Mouse (Mus musculus): ENCODE results near the gene Emd. TPM values are rescaled to one million over a fixed set of nuclear protein-coding genes. Genes with fewer than 3 reads are reported as not detected.

The Emd gene
- polyA plus RNA-seq, 1 experiment from 2014 or later = 25.6 TPM

GRCm38 (mm10) chrX:74245107-74245506 lies 9.4 kb upstream of the Emd start:
- 32% methylated on average over 1 of the region's 1 CpGs for WGBS
- H3K4me2 ChIP-seq (replicated peaks; ENCODE audit: low read depth, low read length) = peak overlapping the region; percentile 56
- no peaks in the 10 kb centered on the region; the same call in 1 of the 2 replicates for H3K27me3 ChIP-seq (ENCODE audit: insufficient read depth, low read length)
- H3K9ac ChIP-seq (replicated peaks; ENCODE audit: low read length) = peak overlapping the region; percentile 78
- no peak for ATAC-seq (ENCODE audit: low FRiP score, low TSS enrichment)
- H3K9me3 ChIP-seq (ENCODE audit: low read length) = no peaks in the 10 kb centered on the region
- peak overlapping the region; percentile 85 for H3K27ac ChIP-seq (ENCODE audit: low read length)
- H3K36me3 ChIP-seq (ENCODE audit: insufficient read depth, low read length) = peaks cover 26% of the 10 kb centered on the region
- H3K4me3 ChIP-seq (ENCODE audit: low read length) = peak overlapping the region; percentile 60
- H3K4me1 ChIP-seq (ENCODE audit: insufficient read depth, low read length) = peaks cover 8% of the 10 kb centered on the region

GRCm38 (mm10) chrX:74245687-74246086 lies 8.8 kb upstream of the Emd start:
- peak overlapping the region; percentile 78 for H3K9ac ChIP-seq (replicated peaks; ENCODE audit: low read length)
- H3K4me3 ChIP-seq (ENCODE audit: low read length) = peak overlapping the region; percentile 60
- H3K4me2 ChIP-seq (replicated peaks; ENCODE audit: low read depth, low read length) = peak overlapping the region; percentile 56
- ATAC-seq (ENCODE audit: low FRiP score, low TSS enrichment) = peak; percentile 52
- H3K27ac ChIP-seq (ENCODE audit: low read length) = peak overlapping the region; percentile 85
- 25% methylated on average over 21 of the region's 21 CpGs for WGBS
- peaks cover 8% of the 10 kb centered on the region for H3K4me1 ChIP-seq (ENCODE audit: insufficient read depth, low read length)
- H3K9me3 ChIP-seq (ENCODE audit: low read length) = no peaks in the 10 kb centered on the region
- H3K36me3 ChIP-seq (ENCODE audit: insufficient read depth, low read length) = peaks cover 21% of the 10 kb centered on the region
- H3K27me3 ChIP-seq (ENCODE audit: insufficient read depth, low read length) = no peaks in the 10 kb centered on the region; the same call in 1 of the 2 replicates

- Histone ChIP-seq H3K4me1 (ENCODE audit: insufficient read depth, low read length) (peaks cover 8% of the 10 kb centered on the region), H3K4me3 (ENCODE audit: low read length) (peak overlapping the region; percentile 60), H3K4me2 (replicated peaks; ENCODE audit: low read depth, low read length) (peak overlapping the region; percentile 56), H3K9me3 (ENCODE audit: low read length) (no peaks in the 10 kb centered on the region), H3K27ac (ENCODE audit: low read length) (peak overlapping the region; percentile 92), H3K9ac (replicated peaks; ENCODE audit: low read length) (peak overlapping the region; percentile 78), H3K27me3 (ENCODE audit: insufficient read depth, low read length) (no peaks in the 10 kb centered on the region; the same call in 1 of the 2 replicates), H3K36me3 (ENCODE audit: insufficient read depth, low read length) (peaks cover 16% of the 10 kb centered on the region)
- ATAC-seq (ENCODE audit: low FRiP score, low TSS enrichment) = peak; percentile 88
- 18% methylated on average over 34 of the region's 38 CpGs for WGBS
These were observed 8.2 kb upstream of the Emd start for GRCm38 (mm10) chrX:74246213-74246681.

GRCm38 (mm10) chrX:74246693-74247092 lies 7.8 kb upstream of the Emd start:
- no peaks in the 10 kb centered on the region; the same call in 1 of the 2 replicates for H3K27me3 ChIP-seq (ENCODE audit: insufficient read depth, low read length)
- H3K9ac ChIP-seq (replicated peaks; ENCODE audit: low read length) = peak overlapping the region; percentile 58
- H3K4me3 ChIP-seq (ENCODE audit: low read length) = peak overlapping the region; percentile 60
- peak overlapping the region; percentile 51 for H3K4me2 ChIP-seq (replicated peaks; ENCODE audit: low read depth, low read length)
- peak overlapping the region; percentile 92 for H3K27ac ChIP-seq (ENCODE audit: low read length)
- no peaks in the 10 kb centered on the region for H3K9me3 ChIP-seq (ENCODE audit: low read length)
- H3K4me1 ChIP-seq (ENCODE audit: insufficient read depth, low read length) = peaks cover 8% of the 10 kb centered on the region
- ATAC-seq (ENCODE audit: low FRiP score, low TSS enrichment) = peak; percentile 50
- peaks cover 11% of the 10 kb centered on the region for H3K36me3 ChIP-seq (ENCODE audit: insufficient read depth, low read length)
- WGBS = 27% methylated on average over 13 of the region's 15 CpGs

GRCm38 (mm10) chrX:74248651-74249050 lies 5.8 kb upstream of the Emd start:
- WGBS = 17% methylated on average over 3 of the region's 3 CpGs
- ATAC-seq (ENCODE audit: low FRiP score, low TSS enrichment) = peak; percentile 39
- H3K27me3 ChIP-seq (ENCODE audit: insufficient read depth, low read length) = no peaks in the 10 kb centered on the region; the same call in 1 of the 2 replicates
- peak overlapping the region; percentile 76 for H3K27ac ChIP-seq (ENCODE audit: low read length)
- H3K36me3 ChIP-seq (ENCODE audit: insufficient read depth, low read length) = no peaks in the 10 kb centered on the region
- peak overlapping the region; percentile 51 for H3K4me3 ChIP-seq (ENCODE audit: low read length)
- no peaks in the 10 kb centered on the region for H3K9me3 ChIP-seq (ENCODE audit: low read length)
- H3K4me1 ChIP-seq (ENCODE audit: insufficient read depth, low read length) = peaks cover 4% of the 10 kb centered on the region
- peak overlapping the region; percentile 58 for H3K4me2 ChIP-seq (replicated peaks; ENCODE audit: low read depth, low read length)
- H3K9ac ChIP-seq (replicated peaks; ENCODE audit: low read length) = peak overlapping the region; percentile 69; the same call in 1 of the 2 replicates

GRCm38 (mm10) chrX:74249615-74250014 lies 4.9 kb upstream of the Emd start, which contains the start of gene Flna:
Gene Flna (minus strand): TSS chrX:74249820.
- H3K27ac ChIP-seq (ENCODE audit: low read length) = peak within 1 kb of the TSS; percentile 76
- H3K27me3 ChIP-seq (ENCODE audit: insufficient read depth, low read length) = no peaks in the 10 kb centered on the region; the same call in 1 of the 2 replicates
- ATAC-seq (ENCODE audit: low FRiP score, low TSS enrichment) = no peak
- H3K9me3 ChIP-seq (ENCODE audit: low read length) = no peaks in the 10 kb centered on the region
- H3K9ac ChIP-seq (replicated peaks; ENCODE audit: low read length) = peak within 1 kb of the TSS; percentile 69
- WGBS = 21% methylated on average over 34 of the region's 38 CpGs
- no peaks in the 10 kb centered on the region for H3K4me1 ChIP-seq (ENCODE audit: insufficient read depth, low read length)
- no peaks in the 10 kb centered on the region for H3K36me3 ChIP-seq (ENCODE audit: insufficient read depth, low read length)
- H3K4me2 ChIP-seq (replicated peaks; ENCODE audit: low read depth, low read length) = peak within 1 kb of the TSS; percentile 58
- H3K4me3 ChIP-seq (ENCODE audit: low read length) = peak within 1 kb of the TSS; percentile 51

GRCm38 (mm10) chrX:74254888-74255565 lies 540 bp downstream of the Emd start:
- WGBS = 26% methylated on average over 31 of the region's 31 CpGs
- H3K4me2 ChIP-seq (replicated peaks; ENCODE audit: low read depth, low read length) = peak overlapping the region; percentile 59
- peak overlapping the region; percentile 83 for H3K9ac ChIP-seq (replicated peaks; ENCODE audit: low read length)
- H3K9me3 ChIP-seq (ENCODE audit: low read length) = no peaks in the 10 kb centered on the region
- no peaks in the 10 kb centered on the region for H3K4me1 ChIP-seq (ENCODE audit: insufficient read depth, low read length)
- H3K27me3 ChIP-seq (ENCODE audit: insufficient read depth, low read length) = no peaks in the 10 kb centered on the region
- peak; percentile 79 for ATAC-seq (ENCODE audit: low FRiP score, low TSS enrichment)
- 0 out of 2 replicates have a peak, but pooled peaks cover 6% of the 10 kb centered on the region for H3K36me3 ChIP-seq (ENCODE audit: insufficient read depth, low read length)
- H3K4me3 ChIP-seq (ENCODE audit: low read length) = peak overlapping the region; percentile 62
- H3K27ac ChIP-seq (ENCODE audit: low read length) = peak overlapping the region; percentile 92

- no peaks in the 10 kb centered on the region for H3K9me3 ChIP-seq (ENCODE audit: low read length)
- no peak for ATAC-seq (ENCODE audit: low FRiP score, low TSS enrichment)
- 0 out of 2 replicates have a peak, but pooled peaks cover 6% of the 10 kb centered on the region for H3K36me3 ChIP-seq (ENCODE audit: insufficient read depth, low read length)
- H3K27ac ChIP-seq (ENCODE audit: low read length) = no peak overlapping the region
- WGBS = 91% methylated on average over 3 of the region's 3 CpGs
- no peak overlapping the region for H3K4me3 ChIP-seq (ENCODE audit: low read length)
- no peak overlapping the region for H3K4me2 ChIP-seq (replicated peaks; ENCODE audit: low read depth, low read length)
- H3K9ac ChIP-seq (replicated peaks; ENCODE audit: low read length) = no peak overlapping the region
- H3K27me3 ChIP-seq (ENCODE audit: insufficient read depth, low read length) = no peaks in the 10 kb centered on the region
- H3K4me1 ChIP-seq (ENCODE audit: insufficient read depth, low read length) = no peaks in the 10 kb centered on the region
These were observed 3.3 kb downstream of the Emd start for GRCm38 (mm10) chrX:74257746-74258145.

- H3K4me1 ChIP-seq (ENCODE audit: insufficient read depth, low read length) = peaks cover 3% of the 10 kb centered on the region; the same call in 1 of the 2 replicates
- 0 out of 2 replicates have a peak, but pooled peaks cover 5% of the 10 kb centered on the region for H3K36me3 ChIP-seq (ENCODE audit: insufficient read depth, low read length)
- ATAC-seq (ENCODE audit: low FRiP score, low TSS enrichment) = peak; percentile 60
- H3K27me3 ChIP-seq (ENCODE audit: insufficient read depth, low read length) = no peaks in the 10 kb centered on the region; the same call in 1 of the 2 replicates
- peak overlapping the region; percentile 60 for H3K4me3 ChIP-seq (ENCODE audit: low read length)
- H3K9me3 ChIP-seq (ENCODE audit: low read length) = no peaks in the 10 kb centered on the region
- peak overlapping the region; percentile 59 for H3K9ac ChIP-seq (replicated peaks; ENCODE audit: low read length)
- H3K27ac ChIP-seq (ENCODE audit: low read length) = peak overlapping the region; percentile 95
- 35% methylated on average over 3 of the region's 3 CpGs for WGBS
- H3K4me2 ChIP-seq (replicated peaks; ENCODE audit: low read depth, low read length) = peak overlapping the region; percentile 56
These were observed 15.2 kb downstream of the Emd start for GRCm38 (mm10) chrX:74269736-74270061.

All from kidney, embryonic 16.5 days (tissue).